Mouse (Mus musculus) megakaryocyte, embryonic 14.5 days (primary cell): ENCODE results near the gene Syt15.

ENCODE experiments used
- FLI1 ChIP-seq: IDR thresholded peaks from 2 replicates; pipeline ENCODE4 v1.6.1; 2012; ENCODE audit warnings: low read length, inconsistent platforms, mixed read lengths
- GATA1 ChIP-seq: IDR thresholded peaks from 3 replicates; pipeline ENCODE4 v1.6.1; 2012; ENCODE audit warnings: mixed read lengths, low read length, inconsistent platforms, borderline replicate concordance

GRCm38 (mm10) chr14:34190361-34190760, 29.0 kb upstream of the Syt15 start:
- no peak for TF ChIP-seq GATA1
- TF ChIP-seq FLI1: no peak
